Mouse (Mus musculus): ENCODE measurements at regions not wholly inside any gene's neighbourhood (a gene's known extent, or its start where the extent isn't known, plus 50 kb on each side); places are given as distances from the start of the nearest gene placed in this dataset.

- no peak for DNase-seq (ENCODE audit: low spot score in 2 of 2)
These were observed 433.4 kb upstream of the Ptbp2 start for GRCm38 (mm10) chr3:120217710-120218109.

GRCm38 (mm10) chr3:120214616-120215250 lies 430.5 kb upstream of the Ptbp2 start:
- DNase-seq (ENCODE audit: low spot score in 2 of 2): no peak

- DNase-seq (ENCODE audit: low spot score in 2 of 2): no peak
These were observed 415.1 kb upstream of the Ptbp2 start for GRCm38 (mm10) chr3:120199403-120199802.

GRCm38 (mm10) chr3:120194501-120194900 lies 410.2 kb upstream of the Ptbp2 start:
- no peak for DNase-seq (ENCODE audit: low spot score in 2 of 2)

- peak; percentile 23 to 46 for DNase-seq (ENCODE audit: low spot score in 2 of 2)
These were observed 408.4 kb upstream of the Ptbp2 start for GRCm38 (mm10) chr3:120192439-120193326.

DNA sequence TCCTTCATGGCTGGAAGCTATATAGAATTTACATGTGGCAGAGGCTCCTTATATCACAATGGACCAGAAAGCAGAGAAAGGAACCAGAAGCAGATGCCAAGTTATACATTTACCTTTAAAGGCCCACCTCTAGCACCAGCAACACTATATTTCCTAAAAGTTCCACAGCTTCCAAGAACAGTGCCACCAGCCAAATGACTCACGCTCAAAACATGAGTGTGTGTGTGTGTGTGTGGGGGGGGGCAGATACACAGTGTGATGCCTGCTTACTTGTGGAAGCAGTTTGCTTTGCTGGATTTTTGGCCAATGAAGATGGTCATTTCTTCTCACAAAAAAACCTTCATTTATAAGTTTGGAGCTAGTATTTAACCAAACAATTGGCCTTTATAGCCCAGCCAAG lies 405.3 kb upstream of the Ptbp2 start:
- DNase-seq (ENCODE audit: low spot score in 2 of 2): no peak

- DNase-seq (ENCODE audit: low spot score in 2 of 2): no peak
These were observed 396.8 kb upstream of the Ptbp2 start for GRCm38 (mm10) chr3:120180931-120181610.

DNA sequence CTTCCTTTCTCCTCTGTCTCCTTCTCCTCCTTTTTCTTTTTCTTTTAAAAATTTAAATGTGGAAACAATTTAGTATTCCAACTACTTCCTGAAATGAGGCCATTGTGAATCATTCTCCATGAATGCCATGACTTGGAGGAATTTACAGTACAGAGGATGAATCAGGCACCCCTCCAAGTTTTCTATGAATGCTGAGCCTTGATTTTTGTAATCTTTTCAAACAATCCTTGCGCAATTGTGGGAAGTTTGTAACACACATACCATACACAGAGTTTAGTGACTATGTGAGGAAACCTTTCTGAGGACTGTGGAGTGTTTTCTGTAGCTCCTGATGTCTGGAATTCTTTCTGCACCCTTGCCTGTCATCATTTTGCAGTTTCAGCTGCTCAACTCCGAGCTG lies 391.4 kb upstream of the Ptbp2 start:
- DNase-seq (ENCODE audit: low spot score in 2 of 2): no peak
